Mouse (Mus musculus) MEL (cell line): Measurements from ENCODE around the gene Relb.

Experiments
- BHLHE40 ChIP-seq: IDR thresholded peaks from 2 replicates; pipeline ENCODE4 v1.6.1; 2012; ENCODE audit warnings: low read depth, mild to moderate bottlenecking, inconsistent platforms, low read length, improper control_type of control experiment, borderline replicate concordance
- CHD1 ChIP-seq: IDR thresholded peaks from 2 replicates; pipeline ENCODE4 v1.6.1; 2012; ENCODE audit warnings: low read depth, mild to moderate bottlenecking, inconsistent platforms, low read length, improper control_type of control experiment
- CTCF ChIP-seq, 3 experiments: IDR thresholded peaks in 2 of 3; conservative IDR thresholded peaks in 1 of 3; 2 replicates each; pipeline ENCODE4 v1.5.1; 2011 to 2012; ENCODE audit warnings: low read length in 3 of 3, low read depth in 2 of 3, mild to moderate bottlenecking in 2 of 3, improper control_type of control experiment in 1 of 3, inconsistent platforms in 1 of 3, mixed read lengths in 1 of 3, moderate library complexity in 1 of 3; ENCODE audit not compliant: control insufficient read depth in 1 of 3, insufficient read depth in 1 of 3, poor library complexity in 1 of 3, severe bottlenecking in 1 of 3
- E2F4 ChIP-seq: IDR thresholded peaks from 2 replicates; pipeline ENCODE4 v1.6.1; 2011; ENCODE audit warnings: low read depth, low read length, improper control_type of control experiment, borderline replicate concordance
- EP300 ChIP-seq, 2 experiments: IDR thresholded peaks; 2 replicates each; pipeline ENCODE4 v1.6.1; 2011; ENCODE audit warnings: improper control_type of control experiment in 2 of 2, low read length in 2 of 2, low read depth in 1 of 2, mild to moderate bottlenecking in 1 of 2
- ETS1 ChIP-seq: IDR thresholded peaks from 2 replicates; pipeline ENCODE4 v1.6.1; 2012; ENCODE audit warnings: low read depth, mild to moderate bottlenecking, inconsistent platforms, low read length, improper control_type of control experiment, moderate library complexity
- GATA1 ChIP-seq: IDR thresholded peaks from 2 replicates; pipeline ENCODE4 v1.6.1; 2011; ENCODE audit warnings: low read depth, low read length, improper control_type of control experiment
- POLR2A ChIP-seq, 2 experiments: IDR thresholded peaks; 2 replicates each; pipeline ENCODE4 v1.6.1; 2011 to 2012; ENCODE audit warnings: low read length in 2 of 2, mild to moderate bottlenecking in 2 of 2, control low read depth in 1 of 2, improper control_type of control experiment in 1 of 2, low read depth in 1 of 2, moderate library complexity in 1 of 2; ENCODE audit not compliant: control insufficient read depth in 1 of 2, insufficient read depth in 1 of 2, poor library complexity in 1 of 2
- USF1 ChIP-seq: IDR thresholded peaks from 2 replicates; pipeline ENCODE4 v1.6.1; 2014; ENCODE audit warnings: low read depth, mild to moderate bottlenecking, inconsistent platforms, low read length, improper control_type of control experiment, moderate library complexity
- ZC3H11A ChIP-seq: IDR thresholded peaks from 2 replicates; pipeline ENCODE4 v1.6.1; 2012; ENCODE audit warnings: low read depth, mild to moderate bottlenecking, inconsistent platforms, low read length, improper control_type of control experiment

DNA sequence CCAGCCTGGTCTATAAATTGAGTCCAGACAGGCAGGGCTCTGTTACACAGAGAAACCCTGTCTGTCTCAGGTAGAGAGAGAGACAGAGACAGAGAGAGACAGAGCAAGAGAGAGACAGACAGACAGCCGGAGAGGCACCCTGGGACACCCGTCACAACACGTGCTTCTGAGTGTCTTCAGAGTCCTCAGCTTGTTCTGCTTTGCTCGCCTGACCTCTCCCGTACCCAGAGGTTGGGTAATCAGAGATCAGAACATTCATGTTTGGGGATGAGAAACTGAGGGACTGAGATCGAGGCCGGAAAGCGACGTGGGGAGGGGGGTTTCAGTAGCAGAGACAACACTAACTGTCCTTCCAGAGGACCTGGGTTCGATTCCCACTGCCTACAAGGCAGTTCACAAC is 46.6 kb upstream of the Relb start:
- TF ChIP-seq BHLHE40 (no peak), E2F4 (no peak), CTCF (IDR thresholded peaks at IDR 0.05 in 2 of 3, conservative IDR thresholded peaks at IDR 0.05 in 1 of 3; ENCODE audit: control insufficient read depth in 1 of 3, insufficient read depth in 1 of 3, low read depth in 2 of 3, low read length in 3 of 3, poor library complexity in 1 of 3, severe bottlenecking in 1 of 3) (no peak), ZC3H11A (no peak), POLR2A (IDR thresholded peaks at IDR 0.05; ENCODE audit: control insufficient read depth in 1 of 2, insufficient read depth in 1 of 2, low read depth in 1 of 2, low read length in 2 of 2, poor library complexity in 1 of 2) (no peak), ETS1 (no peak), USF1 (no peak), CHD1 (no peak), EP300 (IDR thresholded peaks at IDR 0.05; ENCODE audit: low read depth in 1 of 2, low read length in 2 of 2) (no peak), GATA1 (no peak)
